Mouse (Mus musculus): ENCODE results near the gene Pipox. TPM values are rescaled to one million over a fixed set of nuclear protein-coding genes. Genes with fewer than 3 reads are reported as not detected.

Pipox gene
- polyA plus RNA-seq (2015; fragmentation: Nextera tagmentation; extraction: Ambion mirVana) = 45.7 and 57.1 TPM in 2 replicates

DNA sequence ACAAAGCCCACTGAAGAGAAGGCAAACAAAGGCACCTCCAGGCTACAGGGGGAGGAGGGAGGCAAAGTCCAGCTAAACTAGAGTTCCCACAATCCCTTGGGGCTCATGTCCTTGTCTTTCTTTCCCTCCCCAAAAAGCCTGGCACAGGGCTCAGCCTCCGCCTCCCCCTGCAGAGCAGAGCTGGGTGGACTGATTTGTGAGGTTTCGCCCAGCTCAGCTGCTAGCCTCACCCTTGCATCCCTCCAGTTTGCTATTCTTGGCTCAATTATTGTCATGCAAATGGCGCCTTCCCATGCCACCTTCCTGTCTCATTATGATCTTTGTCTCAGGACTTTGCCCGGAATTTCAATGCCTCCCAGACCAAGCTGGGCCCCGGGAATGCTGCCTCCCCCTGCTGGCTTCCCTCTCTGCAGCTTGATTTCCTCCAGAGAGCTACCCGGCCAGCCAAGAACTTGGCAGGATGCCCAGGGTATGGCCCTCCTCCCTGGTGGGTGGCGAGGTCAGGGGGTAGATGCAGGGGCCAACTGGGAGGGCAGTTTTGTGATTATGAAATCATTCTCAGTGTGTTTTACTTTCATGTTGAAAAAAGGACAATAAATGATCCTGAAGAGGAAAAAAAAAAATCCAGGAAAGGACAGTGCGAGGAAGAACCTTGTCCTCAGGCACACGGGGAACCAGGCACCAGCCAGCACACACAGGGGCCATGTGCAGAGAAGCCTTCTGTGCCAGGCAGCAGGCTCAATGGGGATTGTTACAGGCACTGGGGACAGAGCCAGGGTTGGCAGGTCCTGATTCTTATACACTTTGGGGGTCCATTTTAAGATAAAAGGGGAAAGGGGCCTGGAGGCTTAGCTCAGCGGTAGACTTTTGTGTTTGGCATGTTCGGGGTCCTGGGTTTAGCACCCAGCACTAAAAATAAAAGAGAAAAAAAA lies at the start of gene Pipox:
TSS of gene Pipox (minus strand) at position 310 of the 932 bp plus-strand sequence.
- peak within 1 kb of the TSS; percentile 26 for H3K4me3 ChIP-seq (ENCODE audit: low read depth, low read length)
- WGBS = 17% methylated on average over 11 of the region's 11 CpGs
- H3K4me2 ChIP-seq (replicated peaks; ENCODE audit: low read depth) = peak within 1 kb of the TSS; percentile 55
- TF ChIP-seq CTCF (IDR thresholded peaks at IDR 0.05; ENCODE audit: low read depth) = peak; percentile 82
- peak; percentile 94 for ATAC-seq
- no peaks in the 10 kb centered on the region for H3K36me3 ChIP-seq (ENCODE audit: control insufficient read depth, insufficient read depth)
- no peaks in the 10 kb centered on the region for H3K27me3 ChIP-seq (replicated peaks; ENCODE audit: control insufficient read depth, insufficient read depth, low read length)
- peak within 1 kb of the TSS; percentile 40; the same call in 1 of the 2 replicates for H3K9ac ChIP-seq (ENCODE audit: low read depth, low read length)
- no peaks in the 10 kb centered on the region for H3K9me3 ChIP-seq (ENCODE audit: control insufficient read depth)
- peaks cover 4% of the 10 kb centered on the region for H3K4me1 ChIP-seq (replicated peaks; ENCODE audit: control insufficient read depth, insufficient read depth, low read length)
- peak within 1 kb of the TSS; percentile 81 for H3K27ac ChIP-seq (ENCODE audit: low read depth, low read length)

DNA sequence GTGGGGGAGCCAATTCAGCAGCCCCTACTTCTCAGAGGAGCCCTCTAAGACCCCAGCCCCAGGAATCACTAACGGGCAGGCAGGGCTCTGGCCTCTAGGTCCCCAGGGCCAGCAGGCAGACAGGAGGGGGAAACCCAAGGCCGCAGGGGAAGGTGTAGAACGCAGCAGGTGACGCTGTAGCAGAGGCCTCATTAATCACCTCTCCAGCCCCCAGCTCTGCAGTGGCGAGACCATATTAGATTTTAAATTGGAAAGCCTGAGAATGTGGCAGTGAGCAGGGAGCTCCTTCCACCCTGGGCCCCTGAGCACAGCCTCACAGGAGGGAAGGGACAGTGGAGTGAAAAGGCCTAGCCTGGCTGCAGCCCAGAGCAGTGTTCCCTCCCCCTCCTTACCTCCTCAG lies 48.3 kb upstream of the Pipox start:
- Histone ChIP-seq H3K4me3 (ENCODE audit: low read depth, low read length) (no peak overlapping the region), H3K27me3 (replicated peaks; ENCODE audit: control insufficient read depth, insufficient read depth, low read length) (peaks cover 10% of the 10 kb centered on the region; the same call in 1 of the 2 replicates), H3K36me3 (ENCODE audit: control insufficient read depth, insufficient read depth) (no peaks in the 10 kb centered on the region), H3K9ac (ENCODE audit: low read depth, low read length) (no peak overlapping the region), H3K27ac (ENCODE audit: low read depth, low read length) (no peak overlapping the region), H3K4me2 (replicated peaks; ENCODE audit: low read depth) (no peak overlapping the region), H3K9me3 (ENCODE audit: control insufficient read depth) (no peaks in the 10 kb centered on the region), H3K4me1 (replicated peaks; ENCODE audit: control insufficient read depth, insufficient read depth, low read length) (no peaks in the 10 kb centered on the region)
- WGBS = 46% methylated on average over 5 of the region's 5 CpGs
- no peak for TF ChIP-seq CTCF (IDR thresholded peaks at IDR 0.05; ENCODE audit: low read depth)
- no peak for ATAC-seq

GRCm38 (mm10) chr11:77937649-77938410 lies 43.9 kb upstream of the Pipox start:
- no peak overlapping the region for H3K9ac ChIP-seq (ENCODE audit: low read depth, low read length)
- no peak overlapping the region for H3K4me2 ChIP-seq (replicated peaks; ENCODE audit: low read depth)
- 15% methylated on average over 4 of the region's 4 CpGs for WGBS
- H3K36me3 ChIP-seq (ENCODE audit: control insufficient read depth, insufficient read depth) = no peaks in the 10 kb centered on the region
- H3K9me3 ChIP-seq (ENCODE audit: control insufficient read depth) = no peaks in the 10 kb centered on the region
- H3K27me3 ChIP-seq (replicated peaks; ENCODE audit: control insufficient read depth, insufficient read depth, low read length) = peaks cover 38% of the 10 kb centered on the region
- no peaks in the 10 kb centered on the region for H3K4me1 ChIP-seq (replicated peaks; ENCODE audit: control insufficient read depth, insufficient read depth, low read length)
- ATAC-seq = no peak
- no peak overlapping the region for H3K4me3 ChIP-seq (ENCODE audit: low read depth, low read length)
- TF ChIP-seq CTCF (IDR thresholded peaks at IDR 0.05; ENCODE audit: low read depth) = no peak
- H3K27ac ChIP-seq (ENCODE audit: low read depth, low read length) = no peak overlapping the region

- no peak for TF ChIP-seq CTCF (IDR thresholded peaks at IDR 0.05; ENCODE audit: low read depth)
- Histone ChIP-seq H3K4me3 (ENCODE audit: low read depth, low read length) (no peak overlapping the region), H3K27me3 (replicated peaks; ENCODE audit: control insufficient read depth, insufficient read depth, low read length) (peaks cover 48% of the 10 kb centered on the region), H3K4me1 (replicated peaks; ENCODE audit: control insufficient read depth, insufficient read depth, low read length) (no peaks in the 10 kb centered on the region), H3K9me3 (ENCODE audit: control insufficient read depth) (no peaks in the 10 kb centered on the region), H3K36me3 (ENCODE audit: control insufficient read depth, insufficient read depth) (no peaks in the 10 kb centered on the region), H3K4me2 (replicated peaks; ENCODE audit: low read depth) (no peak overlapping the region), H3K9ac (ENCODE audit: low read depth, low read length) (no peak overlapping the region), H3K27ac (ENCODE audit: low read depth, low read length) (no peak overlapping the region)
- ATAC-seq = no peak
- WGBS = 11% methylated on average over 8 of the region's 8 CpGs
Measured at GRCm38 (mm10) chr11:77936846-77937245, 43.0 kb upstream of the Pipox start.

GRCm38 (mm10) chr11:77934568-77935311 lies 40.8 kb upstream of the Pipox start:
- no peak overlapping the region for H3K4me2 ChIP-seq (replicated peaks; ENCODE audit: low read depth)
- no peak for TF ChIP-seq CTCF (IDR thresholded peaks at IDR 0.05; ENCODE audit: low read depth)
- ATAC-seq = no peak

More at GRCm38 (mm10) chr11:77934568-77935311, 40.8 kb upstream of the Pipox start:
- H3K27me3 ChIP-seq (replicated peaks; ENCODE audit: control insufficient read depth, insufficient read depth, low read length) = peaks cover 64% of the 10 kb centered on the region
- H3K4me1 ChIP-seq (replicated peaks; ENCODE audit: control insufficient read depth, insufficient read depth, low read length) = 0 out of 2 replicates have a peak, but pooled peaks cover 6% of the 10 kb centered on the region
- 56% methylated on average over 5 of the region's 5 CpGs for WGBS
- H3K9ac ChIP-seq (ENCODE audit: low read depth, low read length) = no peak overlapping the region
- H3K36me3 ChIP-seq (ENCODE audit: control insufficient read depth, insufficient read depth) = no peaks in the 10 kb centered on the region
- no peak overlapping the region for H3K4me3 ChIP-seq (ENCODE audit: low read depth, low read length)
- no peak overlapping the region for H3K27ac ChIP-seq (ENCODE audit: low read depth, low read length)
- H3K9me3 ChIP-seq (ENCODE audit: control insufficient read depth) = no peaks in the 10 kb centered on the region

All from intestine, postnatal 0 days (tissue).